Mouse (Mus musculus): ENCODE measurements around the gene Zbed6. TPM values are rescaled to one million over a fixed set of nuclear protein-coding genes. Genes with fewer than 3 reads are reported as not detected.
"Not testable (repeated sequence)": the region's sequence is repeated elsewhere in the genome, so short reads cannot be mapped to it uniquely, and the experiment has no call there.

The Zbed6 gene
- 10 to 100 TPM; 17.4 to 22.3 TPM for total RNA-seq (2021)
- long read RNA-seq, experiment 1 = 0 reads
- long read RNA-seq, experiment 2 = 0 reads

DNA sequence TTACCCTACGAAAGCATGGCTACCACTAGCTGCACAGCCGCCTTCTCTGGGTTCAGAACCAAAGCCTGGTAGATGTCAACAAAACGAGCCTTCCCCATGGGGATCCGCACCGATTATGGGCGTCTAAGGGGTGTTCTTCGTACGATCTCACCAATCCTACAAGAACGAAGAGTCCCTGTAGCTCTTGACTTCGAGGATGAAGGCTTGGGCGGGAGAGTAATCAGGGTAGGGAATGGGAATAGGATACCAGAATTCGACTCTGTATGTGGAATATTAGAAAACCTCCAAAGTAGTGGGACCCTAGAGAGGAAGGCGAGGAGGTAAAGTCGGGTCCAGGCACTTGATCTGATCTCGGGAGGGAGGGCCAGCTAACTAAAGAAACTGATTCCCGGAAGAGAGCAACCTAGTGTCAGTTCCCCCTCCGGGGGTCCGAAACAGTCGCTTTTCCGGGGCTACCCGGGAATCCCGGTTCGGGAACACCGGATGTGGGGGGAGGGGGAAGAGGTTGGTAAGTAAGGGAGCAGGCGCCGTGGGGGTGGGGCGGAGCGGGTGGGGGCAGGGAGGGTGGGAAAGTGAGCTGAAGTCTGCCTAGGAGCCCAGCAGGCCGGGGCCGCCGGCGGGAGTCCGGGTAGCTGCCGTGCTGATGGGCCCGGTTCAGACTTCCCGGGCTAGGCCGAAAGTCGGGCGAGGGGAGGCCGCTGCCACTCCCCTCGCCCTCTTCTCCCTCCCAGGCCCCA lies at the start of gene Zbed6:
TSS of gene Zbed6 (minus strand) at position 420 of the 737 bp plus-strand sequence.
- DNase-seq = peak; percentile 79

DNA sequence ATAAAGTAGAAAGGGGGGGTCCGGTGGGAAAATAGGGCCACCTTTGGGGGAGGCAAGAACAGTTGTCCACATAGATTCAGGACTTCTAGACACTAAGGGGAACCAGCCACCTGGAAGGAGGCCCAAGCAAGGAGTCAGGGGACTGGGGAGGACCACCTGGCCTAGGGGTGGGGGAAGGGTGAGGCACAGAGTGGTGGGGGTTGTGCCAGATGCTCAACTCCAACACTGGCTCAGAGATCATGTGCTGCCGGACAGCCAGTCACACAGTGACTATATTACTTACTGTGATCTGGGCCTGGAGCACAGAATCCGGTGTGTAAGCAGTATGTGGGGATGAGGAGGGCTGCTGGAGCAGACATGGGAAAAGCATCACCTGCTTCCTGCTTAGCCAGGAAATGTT lies 48.6 kb upstream of the Zbed6 start:
- DNase-seq = no peak

DNA sequence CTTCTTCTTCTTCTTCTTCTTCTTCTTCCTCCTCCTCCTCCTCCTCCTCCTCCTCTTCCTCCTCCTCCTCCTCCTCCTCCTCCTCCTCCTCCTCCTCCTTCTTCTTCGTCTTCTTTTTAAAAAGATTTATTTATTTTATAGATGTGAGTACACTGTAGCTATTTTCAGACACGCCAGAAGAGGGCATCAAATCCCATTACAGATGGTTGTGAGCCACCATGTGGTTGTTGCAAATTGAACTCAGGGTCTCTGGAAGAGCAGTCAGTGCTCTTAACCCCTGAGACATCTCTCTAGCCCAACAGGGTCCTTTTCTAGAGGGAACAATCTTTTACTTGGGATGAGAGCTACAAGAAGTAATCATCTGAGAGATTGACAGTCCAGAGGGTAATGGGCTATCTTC lies 41.1 kb upstream of the Zbed6 start:
- DNase-seq = not testable (repeated sequence)

DNA sequence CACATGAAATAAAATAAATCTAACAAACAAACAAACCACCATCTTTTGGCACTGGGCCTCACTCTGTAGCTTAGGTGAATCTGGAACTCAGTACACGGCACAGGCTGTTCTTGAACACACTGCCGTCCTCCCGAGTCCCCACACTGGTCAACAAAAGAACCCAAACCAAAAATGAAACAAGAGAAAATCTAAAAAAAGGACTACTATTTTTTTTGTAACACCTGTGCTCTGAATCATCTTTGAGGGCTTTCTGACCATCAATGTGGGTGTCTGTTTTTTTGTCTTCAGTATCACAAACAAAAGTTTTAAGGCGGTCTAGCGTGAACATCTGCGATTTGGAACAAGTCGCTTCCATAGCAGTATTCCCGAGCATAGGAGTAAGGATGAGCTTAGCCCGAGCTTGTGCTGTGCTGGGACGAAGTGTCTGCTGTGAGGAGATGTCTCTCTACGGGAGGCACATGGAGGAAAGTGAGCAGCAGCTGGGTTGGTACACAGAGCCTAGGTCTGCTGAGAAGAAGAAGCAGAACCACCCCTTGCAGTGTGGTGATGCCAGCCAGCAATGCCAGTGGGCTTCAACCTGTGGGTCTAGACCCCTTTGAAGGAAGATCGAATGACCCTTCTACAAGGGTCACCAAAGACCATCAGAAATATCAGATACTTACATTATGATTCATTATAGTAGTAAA lies 37.4 kb upstream of the Zbed6 start:
- no peak for DNase-seq

DNA sequence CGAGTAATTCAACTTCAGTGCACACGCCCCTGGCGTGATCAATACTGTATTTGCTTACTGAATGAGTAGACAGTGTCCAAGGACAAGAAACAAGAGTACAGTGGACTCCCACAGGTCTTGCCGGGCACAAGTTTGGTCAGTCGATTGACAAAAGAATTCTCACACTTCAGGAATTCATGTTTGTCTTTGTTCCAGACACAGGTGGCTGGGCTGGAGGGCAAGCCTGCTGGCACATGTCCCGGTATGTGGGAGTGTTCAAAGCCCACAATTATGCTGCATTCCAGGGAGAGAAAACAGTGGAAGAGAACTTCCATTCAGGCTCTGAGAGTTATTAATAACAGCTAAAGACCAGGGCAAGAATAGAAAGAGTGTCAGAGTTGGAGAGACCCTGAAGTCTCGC lies 35.2 kb upstream of the Zbed6 start:
- peak; percentile 42 for DNase-seq

DNA sequence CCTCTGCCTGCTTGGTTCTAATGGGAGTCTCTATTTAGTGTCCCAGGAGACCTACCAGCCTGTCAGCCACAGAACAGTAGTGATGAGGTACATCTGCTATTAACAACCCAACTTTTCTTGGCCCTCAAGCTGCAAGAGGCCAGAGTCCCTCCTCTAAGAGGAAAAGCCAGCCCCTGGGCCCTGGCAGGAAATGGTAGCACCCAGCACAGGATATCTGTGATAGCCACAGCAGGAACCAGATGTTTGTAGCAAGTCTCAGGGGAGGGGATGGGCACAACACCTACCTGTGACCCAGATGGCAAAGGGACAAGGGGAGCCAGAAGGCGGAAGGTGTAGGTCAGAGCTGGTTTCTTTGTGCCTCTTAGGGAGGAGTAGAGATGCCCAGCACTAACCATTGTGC lies 34.2 kb upstream of the Zbed6 start:
- DNase-seq = no peak

DNA sequence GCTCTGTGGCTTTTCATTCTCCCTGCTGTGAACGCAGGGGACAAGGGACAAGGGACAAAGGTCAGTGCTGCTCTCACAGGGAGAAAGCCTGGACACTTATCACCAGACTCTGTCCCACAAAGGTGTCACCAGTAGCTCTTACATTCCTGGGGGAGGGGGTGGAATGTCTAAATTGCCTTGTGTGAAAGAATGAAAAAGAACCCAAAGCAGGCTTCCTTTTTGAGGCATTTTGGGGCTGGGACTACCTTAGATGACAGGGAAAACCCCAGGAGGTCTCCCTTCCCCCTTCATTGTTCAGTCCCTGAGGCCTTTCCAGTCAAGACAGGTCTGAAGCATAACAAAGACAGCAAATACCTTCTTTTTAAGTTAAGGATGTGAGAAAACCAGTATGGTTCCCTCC lies 33.6 kb upstream of the Zbed6 start:
- DNase-seq = no peak

DNA sequence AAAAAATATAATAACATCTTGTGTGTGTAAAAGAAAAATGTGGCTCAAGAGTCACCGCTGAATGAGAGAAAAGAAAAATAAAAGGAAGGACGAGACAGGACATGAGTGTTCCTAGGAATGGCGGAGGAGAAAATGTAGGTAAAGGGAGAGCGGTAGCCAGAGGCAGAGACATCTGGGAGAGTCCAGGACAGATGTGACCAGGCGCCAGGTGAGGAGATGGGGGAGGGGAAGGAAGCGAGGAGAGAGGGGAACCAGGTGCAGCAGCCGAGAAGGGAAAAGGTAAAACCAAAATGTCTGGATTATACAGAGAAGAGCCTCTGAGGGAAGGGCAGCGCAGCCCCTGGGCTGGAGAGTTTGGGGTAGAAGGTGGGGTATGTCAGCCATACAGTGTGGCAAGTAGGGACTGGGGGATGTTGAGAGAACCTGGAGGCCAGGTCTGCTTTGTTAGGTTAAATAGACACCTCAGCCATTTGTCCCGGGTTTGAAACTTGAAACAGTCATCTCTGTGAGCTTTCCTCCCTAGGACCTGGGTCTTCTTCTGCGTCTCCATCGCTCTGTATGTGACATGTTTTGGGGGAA lies 32.9 kb upstream of the Zbed6 start:
- no peak for DNase-seq

DNA sequence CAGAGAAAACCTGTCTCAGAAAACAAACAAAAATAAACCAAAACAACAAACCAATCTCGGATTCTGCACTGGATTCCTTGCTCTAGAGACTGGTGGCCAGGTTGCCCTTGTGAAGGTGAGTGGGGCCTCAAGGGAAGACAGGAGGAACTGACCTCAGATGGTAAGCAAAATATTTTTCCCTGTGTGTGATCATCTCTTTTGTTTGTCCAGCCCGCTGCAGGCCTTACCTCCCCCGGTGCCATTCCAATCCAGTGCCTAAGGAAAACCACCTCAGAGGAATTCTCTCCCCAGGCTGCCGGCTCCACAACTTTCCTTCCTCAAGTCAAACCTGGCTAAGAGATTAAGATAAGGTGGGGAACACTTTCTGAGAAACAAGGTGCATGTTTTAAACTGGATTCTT lies 31.5 kb upstream of the Zbed6 start:
- DNase-seq = no peak

DNA sequence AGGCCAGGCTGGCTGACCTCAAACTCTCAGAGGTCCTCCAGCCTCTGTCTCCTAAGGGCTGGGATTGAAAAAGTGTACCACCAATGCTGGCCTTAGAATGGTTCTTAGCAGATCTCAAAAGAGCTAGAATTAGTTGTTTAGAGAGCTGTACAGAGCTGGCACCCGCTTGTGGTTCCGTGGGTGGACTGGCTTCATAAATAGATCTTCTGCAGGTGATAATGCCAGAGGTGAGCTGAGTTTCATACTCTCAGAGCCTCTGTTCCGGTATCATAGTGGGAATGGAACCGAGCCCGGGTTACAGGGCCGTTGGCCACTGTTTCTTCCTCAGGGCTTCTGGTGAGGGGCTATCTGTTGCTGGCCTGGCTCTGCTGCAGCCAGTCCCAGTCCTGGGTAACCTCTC lies 30.4 kb upstream of the Zbed6 start:
- no peak for DNase-seq

DNA sequence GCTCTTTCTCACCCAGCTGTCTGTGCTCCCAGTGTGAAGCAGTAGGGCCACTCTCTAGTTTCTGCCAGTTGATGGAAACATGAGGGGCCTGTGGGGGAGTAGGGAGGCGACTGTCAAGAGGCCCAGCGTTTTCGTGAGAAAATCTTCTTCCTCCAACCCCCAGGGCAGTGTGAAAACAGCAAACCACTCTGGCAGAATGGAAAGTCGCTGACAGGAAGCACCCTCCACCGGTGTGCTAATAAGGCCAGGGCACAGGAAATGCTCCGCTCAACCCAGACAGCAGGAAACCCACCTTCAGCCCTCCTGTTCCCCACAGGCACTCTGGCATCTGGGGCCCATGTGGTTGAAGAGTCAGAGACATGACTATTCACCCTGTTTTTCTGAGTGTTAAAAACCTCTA lies 29.2 kb upstream of the Zbed6 start, which contains the start of gene Lax1:
TSS of gene Lax1 (minus strand) at position 212 of the 400 bp plus-strand sequence.
- no peak for DNase-seq

DNA sequence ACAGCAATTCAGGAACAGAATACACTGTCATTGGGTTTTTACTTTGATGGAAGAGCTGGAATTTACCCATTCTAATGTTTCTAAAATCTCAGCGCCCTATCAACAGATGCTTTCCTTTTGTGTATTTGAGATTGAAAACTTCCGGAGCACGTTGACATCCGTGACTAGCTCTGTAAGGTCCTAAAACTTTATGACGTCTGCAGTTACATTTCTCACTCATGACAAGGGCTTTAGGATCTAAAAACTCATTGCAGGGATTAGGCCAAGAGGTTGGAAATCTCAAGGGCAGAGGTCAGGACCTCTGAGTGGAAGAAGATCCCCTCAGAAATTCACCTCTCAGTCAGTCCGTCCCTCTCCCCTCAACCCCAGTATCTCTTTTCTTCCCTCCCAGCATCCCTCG lies 27.6 kb upstream of the Zbed6 start:
- no peak for DNase-seq

DNA sequence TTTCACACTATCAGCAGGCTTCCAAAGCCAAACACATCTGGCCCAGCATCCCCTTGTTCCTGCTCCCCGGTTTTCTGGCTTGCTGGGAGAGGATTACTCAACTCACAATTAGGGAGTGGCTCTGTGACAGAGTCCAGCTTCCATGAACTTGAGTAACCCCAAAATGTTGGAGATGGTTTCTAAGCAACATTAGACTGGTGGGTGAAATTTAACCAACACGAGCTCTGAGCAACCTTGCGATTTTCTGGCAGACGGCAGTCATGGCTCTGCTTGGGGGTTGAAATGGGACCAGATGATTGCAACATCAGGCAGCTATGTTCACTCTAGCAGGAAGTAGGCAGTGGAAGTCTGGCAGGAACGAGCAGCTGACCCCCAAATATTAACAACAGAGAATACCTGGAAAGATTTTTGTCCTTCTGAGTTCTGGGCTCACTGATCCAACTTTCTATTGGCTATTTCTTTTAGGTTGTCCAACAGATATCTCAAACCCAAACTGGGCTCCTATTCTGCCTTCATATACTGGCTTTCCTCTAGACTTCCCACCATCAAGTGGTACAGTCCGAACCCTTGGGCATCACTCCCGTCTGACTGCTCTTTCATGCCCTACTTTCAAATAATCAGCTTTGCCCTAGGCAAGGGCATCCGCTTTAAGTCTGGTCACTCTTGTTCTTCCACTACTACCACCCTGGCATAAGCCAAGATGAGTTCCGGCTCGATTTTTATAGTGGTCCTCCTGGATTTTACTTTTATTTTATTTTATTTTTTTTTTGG lies 25.2 kb upstream of the Zbed6 start:
- peak; percentile 47 for DNase-seq

DNA sequence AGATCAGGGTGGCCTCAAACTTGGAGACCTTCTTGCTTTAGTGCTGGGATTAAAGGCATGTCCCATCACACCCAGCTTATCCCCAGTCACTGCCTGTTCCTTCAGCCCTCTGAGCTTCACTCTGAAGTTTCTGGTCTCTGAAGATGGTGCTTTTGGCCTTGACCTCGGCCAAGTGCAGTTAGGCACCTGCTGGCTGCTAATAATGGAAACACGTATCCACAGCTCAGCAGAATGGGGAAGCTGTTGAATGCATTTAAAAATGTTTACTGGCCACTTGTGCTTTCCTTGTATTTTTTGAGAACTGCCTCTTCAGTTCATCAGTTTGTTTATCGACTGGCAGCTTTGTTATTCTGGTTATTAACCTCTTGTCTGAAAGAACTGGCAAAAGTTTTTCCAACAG lies 11.1 kb upstream of the Zbed6 start:
- no peak for DNase-seq

DNA sequence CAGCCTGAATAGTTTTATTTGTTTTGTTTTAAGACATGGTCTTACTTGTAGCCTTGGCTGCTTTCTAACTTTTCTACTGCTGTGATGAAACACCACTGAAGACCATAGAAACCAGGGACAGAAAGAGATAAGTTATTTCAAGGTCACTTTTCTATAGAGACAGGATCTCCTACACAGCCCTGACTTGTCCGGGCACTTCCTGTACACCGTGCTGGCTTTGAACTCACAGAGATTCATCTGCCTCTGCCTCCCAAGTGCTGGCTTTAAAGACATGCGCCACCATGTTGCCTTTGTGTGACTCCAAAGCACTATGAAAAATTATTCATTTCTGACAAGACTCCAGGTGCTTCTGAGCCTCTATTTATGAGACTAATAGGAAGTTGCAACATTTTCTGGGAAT lies 10.6 kb upstream of the Zbed6 start:
- DNase-seq = no peak

DNA sequence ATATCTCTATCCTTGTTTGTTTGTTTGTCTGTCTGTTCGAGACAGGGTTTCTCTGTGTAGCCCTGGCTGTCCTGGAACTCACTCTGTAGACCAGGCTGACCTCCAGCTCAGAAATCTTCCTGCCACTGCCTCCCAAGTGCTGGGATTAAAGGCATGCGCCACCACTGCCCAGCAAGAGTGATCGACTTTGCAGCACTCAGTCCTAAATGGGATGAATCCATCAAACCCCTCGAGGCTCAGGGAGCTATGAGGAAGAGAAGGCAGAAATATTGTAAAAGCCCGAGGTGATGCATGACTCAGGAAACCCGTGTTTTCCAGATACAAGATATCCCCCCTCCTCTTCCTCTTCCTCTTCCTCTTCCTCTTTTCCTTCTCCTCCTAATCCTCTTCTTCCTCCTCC lies 10.1 kb upstream of the Zbed6 start:
- DNase-seq = no peak

DNA sequence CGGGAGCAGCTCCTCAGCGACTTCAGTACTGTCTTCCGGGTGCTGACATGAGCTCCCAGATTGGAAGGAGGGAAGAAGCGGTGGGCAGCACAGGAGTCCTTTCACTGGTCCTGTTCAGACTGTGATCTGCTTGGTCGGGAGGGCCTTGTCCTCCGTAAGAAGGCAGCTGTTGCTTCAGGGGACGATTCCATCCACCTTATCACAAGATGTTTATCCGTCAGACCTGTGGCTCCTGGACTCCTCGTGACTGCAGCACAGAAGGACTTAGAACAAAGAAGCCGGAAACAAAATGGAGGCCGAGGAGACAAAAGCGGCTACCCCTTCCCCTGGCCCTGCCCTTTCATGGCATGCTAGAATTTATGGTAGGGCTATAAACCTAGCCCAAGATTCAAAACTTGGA lies 9.5 kb upstream of the Zbed6 start:
- DNase-seq = no peak

DNA sequence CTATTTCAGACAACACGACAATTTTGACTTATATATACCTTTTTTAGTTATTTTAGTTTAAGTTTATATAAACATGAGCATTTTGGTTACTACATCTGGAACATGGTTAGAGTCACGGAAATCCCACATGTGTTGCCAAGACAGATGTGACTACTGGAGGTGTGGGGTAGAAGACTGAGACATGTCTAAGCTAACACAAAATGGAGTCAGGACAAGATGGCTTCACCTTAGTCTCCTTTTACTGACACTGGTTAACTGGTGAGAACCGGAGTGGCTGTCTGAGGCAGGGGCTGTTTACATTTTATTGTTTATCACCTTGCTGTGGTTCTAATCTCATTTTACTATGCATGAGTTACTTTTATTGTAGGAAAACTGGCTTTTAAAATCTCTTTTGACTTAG lies 7.9 kb upstream of the Zbed6 start:
- no peak for DNase-seq

DNA sequence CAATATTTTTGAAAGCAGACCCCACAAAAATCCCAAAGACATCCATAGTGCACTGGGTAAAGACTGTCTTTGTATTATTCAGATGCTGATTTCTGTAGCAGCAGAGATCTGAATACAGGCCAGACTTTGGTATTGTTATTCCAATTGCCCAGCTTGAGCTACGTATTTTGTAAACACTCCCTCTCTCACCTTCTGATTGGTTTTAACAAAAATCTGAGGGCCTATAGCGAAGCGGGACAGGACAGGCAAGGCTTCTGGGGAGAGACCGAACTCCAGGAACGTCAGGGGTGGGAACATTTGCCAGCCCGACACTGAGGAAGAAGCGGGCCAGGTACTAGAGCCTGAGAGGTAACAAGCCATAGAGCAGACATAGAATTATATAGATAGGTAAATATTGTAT lies 7.0 kb upstream of the Zbed6 start:
- no peak for DNase-seq

DNA sequence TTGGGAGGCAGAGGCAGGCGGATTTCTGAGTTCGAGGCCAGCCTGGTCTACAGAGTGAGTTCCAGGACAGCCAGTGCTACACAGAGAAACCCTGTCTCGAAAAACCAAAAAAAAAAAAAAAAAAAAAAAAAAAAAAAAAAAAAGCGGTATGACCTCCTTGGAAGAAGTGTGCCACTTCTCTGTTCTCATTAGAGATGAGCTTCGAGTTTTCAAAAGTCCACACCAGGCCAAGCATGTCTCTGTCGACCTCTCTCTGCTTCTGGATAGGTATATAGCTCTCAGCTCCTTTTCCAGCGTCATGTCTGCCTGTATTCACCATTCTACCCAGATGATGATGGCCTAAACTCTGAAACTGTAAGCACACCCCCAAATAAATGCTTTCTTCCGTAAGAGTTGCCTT lies 5.0 kb upstream of the Zbed6 start:
- DNase-seq = not testable (repeated sequence)

DNA sequence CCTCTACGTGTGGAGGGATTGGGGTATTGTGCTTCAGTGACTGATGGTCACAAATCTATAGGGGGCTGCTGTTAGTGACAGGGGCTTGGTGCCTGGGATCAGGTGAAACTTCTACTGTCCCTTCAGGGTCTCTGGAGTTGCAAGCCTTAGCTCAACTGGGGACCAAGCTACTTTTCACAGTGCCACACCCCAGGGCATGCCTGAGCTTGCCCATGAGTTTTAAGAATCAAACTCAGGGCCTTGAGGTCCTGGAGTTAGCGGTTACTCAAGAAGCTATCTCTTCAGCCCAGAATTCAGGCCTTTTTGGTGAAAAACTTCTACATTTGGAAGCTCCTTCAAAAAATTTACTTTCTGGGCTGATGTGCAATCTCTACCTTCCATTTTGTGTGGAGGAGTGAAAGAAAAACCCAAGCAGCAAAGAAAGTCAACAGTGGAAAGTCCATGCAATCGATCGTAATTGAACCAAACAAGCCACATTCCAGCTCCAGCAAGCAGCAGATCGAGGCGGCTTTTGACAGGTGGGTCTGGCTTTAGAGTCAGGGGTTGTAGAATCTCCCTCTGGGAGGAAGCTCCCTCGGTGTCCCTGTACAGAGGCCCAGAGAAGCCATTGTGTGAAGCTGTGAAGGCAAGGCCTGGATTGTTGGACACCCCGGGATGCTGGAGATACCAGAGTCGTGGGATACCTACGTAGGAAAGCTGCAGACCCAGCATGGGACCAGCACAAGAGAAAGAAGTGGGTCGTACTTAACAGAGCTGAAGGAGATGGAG lies 3.7 kb upstream of the Zbed6 start:
- no peak for DNase-seq

DNA sequence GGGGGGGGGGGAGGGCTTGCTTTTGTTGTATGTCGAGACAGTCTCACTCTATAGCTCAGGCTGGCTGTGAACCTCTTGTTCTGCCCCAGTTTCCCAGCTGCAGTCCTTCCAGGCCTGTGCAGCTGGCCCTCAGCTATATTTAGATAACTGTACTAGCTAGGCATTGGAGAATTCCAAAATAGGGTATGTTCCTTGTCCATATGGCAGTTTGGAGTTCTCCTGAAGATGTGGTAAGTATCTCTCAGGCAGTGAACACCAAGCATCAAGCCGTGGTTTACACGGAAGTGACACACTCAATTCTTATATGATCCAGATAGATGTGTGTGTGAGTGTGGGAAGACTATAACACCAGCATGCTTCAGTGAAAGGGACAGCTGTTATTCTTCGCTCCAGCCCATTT lies 2.7 kb upstream of the Zbed6 start:
- no peak for DNase-seq
